In genomic region chr14:22844006-22844405, GRCm38 (mm10) we compare ENCODE assay signal across 14 mouse cellular contexts.
"Had no signal": no experiment of that assay in that cellular context is flagged by ENCODE, and none has a peak within 500 bp of the region (broad histone marks: within the 10 kb centered on the region; RNA-seq: fewer than 3 reads in every experiment).

No protein-coding gene starts in this region.

- H3K4me3 ChIP-seq: midbrain, embryonic 10.5 days; midbrain, embryonic 12.5 days; midbrain, embryonic 15.5 days; neural tube, embryonic 12.5 days; stomach, embryonic 15.5 days had no signal

- DNase-seq: liver, postnatal 0 days; lung, embryonic 14.5 days; lung, postnatal 10 days; lung, postnatal 4 days; right cerebral cortex, postnatal 14 days; thymus, adult 2 months; thymus, postnatal 25 days; thymus, postnatal 4 days had no signal

- ATAC-seq: liver, postnatal 0 days; midbrain, embryonic 15.5 days had no signal

- H3K9me3 ChIP-seq: midbrain, embryonic 10.5 days; midbrain, embryonic 12.5 days; midbrain, embryonic 15.5 days; neural tube, embryonic 12.5 days; stomach, embryonic 15.5 days had no signal

- H3K27me3 ChIP-seq: midbrain, embryonic 12.5 days; midbrain, embryonic 15.5 days; neural tube, embryonic 12.5 days; stomach, embryonic 15.5 days had no signal

- H3K4me2 ChIP-seq: lung, embryonic 14.5 days; midbrain, embryonic 12.5 days; midbrain, embryonic 15.5 days; neural tube, embryonic 12.5 days; stomach, embryonic 15.5 days had no signal

- H3K36me3 ChIP-seq: midbrain, embryonic 10.5 days; midbrain, embryonic 12.5 days; midbrain, embryonic 15.5 days; neural tube, embryonic 12.5 days; stomach, embryonic 15.5 days had no signal

- H3K27ac ChIP-seq: midbrain, embryonic 10.5 days; midbrain, embryonic 12.5 days; midbrain, embryonic 15.5 days; neural tube, embryonic 12.5 days; stomach, embryonic 15.5 days; stomach, postnatal 0 days had no signal

- H3K9ac ChIP-seq: liver, postnatal 0 days; lung, embryonic 14.5 days; midbrain, embryonic 12.5 days; midbrain, embryonic 15.5 days; neural tube, embryonic 12.5 days; stomach, embryonic 15.5 days had no signal

- H3K4me1 ChIP-seq: midbrain, embryonic 15.5 days; neural tube, embryonic 12.5 days; stomach, embryonic 15.5 days had no signal
